Mouse (Mus musculus) CD8-positive naive resting alpha-beta T cell, adult 2 months (primary cell): ENCODE results near the gene Pla2g12a.
A peak's percentile ranks its signal among the peaks of the same experiment; 100 is the strongest.

Experiments
- DNase-seq, 2 experiments: peaks; one replicate each; pipeline ENCODE4 v3.0.0; 2022; ENCODE audit warnings: low read depth in 2 of 2, low spot score in 2 of 2

Gene Pla2g12a

GRCm38 (mm10) chr3:129878405-129879021, at the start of gene Pla2g12a:
Gene Pla2g12a, plus strand, starts transcription at chr3:129878606.
- peak; percentile 75 to 76 for DNase-seq

DNA sequence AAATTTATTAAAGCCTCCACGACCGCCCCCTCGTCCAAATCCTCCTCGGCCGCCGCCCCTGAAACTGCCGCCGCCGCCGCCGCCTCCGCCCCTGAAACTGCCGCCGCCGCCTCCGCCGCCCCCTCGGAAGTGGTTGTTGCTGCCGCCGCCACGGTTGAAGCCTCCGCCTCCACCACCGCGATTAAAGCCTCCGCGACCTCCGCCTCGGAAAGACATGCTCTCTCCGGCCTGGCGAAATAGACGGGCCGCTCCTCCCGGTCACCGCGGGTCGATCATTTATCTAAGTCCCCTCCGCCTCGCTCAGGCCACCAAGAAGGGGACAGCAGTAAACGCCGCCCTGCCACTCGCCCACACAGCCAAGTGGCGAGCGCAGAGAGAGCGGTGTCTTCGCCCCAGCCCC, 47.8 kb upstream of the Pla2g12a start:
- DNase-seq = peak; percentile 52 to 55

- DNase-seq = peak; percentile 90 to 95
Observed at GRCm38 (mm10) chr3:129831035-129831568, 47.3 kb upstream of the Pla2g12a start, which contains the start of gene Gar1. Gene Gar1, minus strand, starts transcription at chr3:129831396.

GRCm38 (mm10) chr3:129835388-129835934, 42.9 kb upstream of the Pla2g12a start, which contains the start of gene Cfi:
Gene Cfi, plus strand, starts transcription at chr3:129835884.
- DNase-seq = no peak

DNA sequence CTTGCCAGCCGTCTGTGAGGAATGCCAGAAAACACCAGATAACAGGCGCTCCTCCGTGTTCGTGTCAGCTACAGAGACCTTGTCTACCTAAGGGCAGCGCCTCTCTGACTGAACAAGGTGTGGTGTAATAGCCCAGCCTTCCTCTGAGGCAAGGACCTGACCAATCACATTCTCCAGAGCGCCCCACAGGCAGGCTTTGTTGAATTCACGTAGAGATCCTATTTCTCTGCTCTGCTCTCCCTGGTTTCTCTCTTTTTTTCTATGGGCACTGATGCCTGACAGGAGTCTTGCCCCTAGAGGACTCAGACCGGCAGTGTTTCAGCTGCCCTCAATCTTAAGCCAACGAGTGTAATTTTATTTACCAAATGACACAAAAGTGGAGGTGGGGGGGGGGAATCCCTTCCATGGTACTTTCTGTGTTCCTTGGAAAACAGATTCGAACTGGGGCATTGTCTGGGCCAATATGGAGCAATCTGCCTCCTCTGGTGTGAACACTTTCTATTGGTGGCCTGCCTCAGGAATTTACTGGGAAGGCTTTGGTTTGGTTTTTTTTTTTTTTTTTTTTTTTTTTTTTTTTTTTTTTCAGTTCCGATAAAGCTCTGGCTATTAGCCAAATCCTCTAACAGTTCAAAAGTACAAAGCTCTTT, 42.2 kb upstream of the Pla2g12a start:
- DNase-seq = no peak

DNA sequence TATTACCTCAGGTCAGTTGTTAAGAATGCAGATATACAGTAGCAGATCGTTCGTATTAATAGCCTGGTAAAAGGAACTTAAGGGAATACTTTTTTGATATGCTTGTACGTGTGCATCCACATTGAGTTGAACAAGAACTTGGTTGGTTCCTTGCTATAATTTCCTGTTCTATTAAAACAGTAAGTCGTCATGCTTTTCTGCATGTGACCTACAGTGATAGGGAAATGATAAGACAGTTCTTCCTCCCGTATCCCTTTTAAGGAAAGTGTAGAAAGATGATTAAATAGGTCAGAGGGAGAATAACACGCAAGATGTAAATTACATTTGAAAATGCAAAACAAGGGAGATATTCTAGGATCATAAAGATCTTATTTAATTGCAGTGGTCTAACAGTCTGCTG, 41.4 kb upstream of the Pla2g12a start:
- DNase-seq = no peak

- no peak for DNase-seq
Observed at GRCm38 (mm10) chr3:129838017-129838416, 40.4 kb upstream of the Pla2g12a start.

- DNase-seq = no peak
Observed at GRCm38 (mm10) chr3:129845868-129846267, 32.5 kb upstream of the Pla2g12a start.

DNA sequence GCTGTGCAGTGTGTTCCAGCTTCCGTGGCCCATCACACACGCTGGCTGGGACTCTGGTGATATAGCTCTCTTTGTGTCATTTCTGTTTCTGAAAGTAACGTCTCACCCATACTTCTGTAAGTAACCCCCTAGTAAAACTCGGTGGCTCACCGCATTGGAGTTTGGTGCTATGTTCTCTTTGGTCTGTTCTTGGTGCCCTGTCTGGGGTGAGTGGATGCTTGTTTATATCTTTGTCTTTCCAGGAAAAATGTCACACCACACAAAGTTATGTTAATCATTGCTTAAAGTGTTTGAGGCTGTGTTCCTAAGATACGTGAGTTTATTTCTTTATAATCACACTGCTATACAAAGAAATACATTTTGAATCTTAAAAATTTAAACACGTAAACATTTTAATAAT, 31.6 kb upstream of the Pla2g12a start:
- DNase-seq = no peak

DNA sequence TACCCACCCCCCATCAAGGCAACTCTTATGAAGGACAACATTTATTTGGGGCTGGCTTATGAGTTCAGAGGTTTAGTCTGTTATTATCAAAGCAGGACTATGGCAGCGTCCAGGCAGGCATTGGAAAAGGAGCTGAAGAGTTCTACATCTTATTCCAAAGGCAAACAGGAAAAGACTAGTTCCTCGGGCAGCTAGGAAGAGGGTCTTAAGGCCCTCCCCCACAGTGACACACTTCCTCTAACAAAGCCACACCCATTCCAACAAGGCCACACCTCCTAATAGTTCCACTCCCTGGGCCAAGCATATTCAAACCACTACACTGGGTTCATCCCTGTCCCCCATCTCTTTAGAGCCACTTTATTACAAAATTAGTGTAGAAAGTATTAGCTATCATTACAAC, 15.8 kb upstream of the Pla2g12a start:
- no peak for DNase-seq

DNA sequence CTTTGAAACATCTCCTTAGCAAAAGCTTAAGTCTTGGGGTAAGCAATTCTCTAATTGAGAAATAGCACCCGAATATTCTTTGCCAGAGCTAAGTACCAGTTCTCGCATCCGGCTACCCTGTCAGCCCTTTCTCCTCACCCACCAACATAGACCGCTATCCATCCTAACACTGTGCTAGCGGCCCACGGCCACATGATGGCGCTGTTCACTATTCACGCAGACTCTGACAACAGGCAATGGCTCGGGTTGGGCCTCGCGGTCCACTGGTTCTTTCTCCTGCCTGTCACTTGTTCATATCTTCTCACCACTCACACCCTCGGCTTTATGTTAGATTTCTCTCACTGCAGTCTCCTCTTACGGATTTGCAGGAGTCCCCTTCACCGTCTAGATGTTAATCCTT, 14.7 kb upstream of the Pla2g12a start:
- peak; percentile 31 to 48 for DNase-seq

- DNase-seq = no peak
Observed at GRCm38 (mm10) chr3:129877327-129877726, 1.1 kb upstream of the Pla2g12a start.

GRCm38 (mm10) chr3:129879131-129879757, 838 bp downstream of the Pla2g12a start:
- DNase-seq = no peak

- DNase-seq = no peak
Observed at GRCm38 (mm10) chr3:129879913-129880312, 1.5 kb downstream of the Pla2g12a start.

GRCm38 (mm10) chr3:129880925-129881593, 2.7 kb downstream of the Pla2g12a start:
- DNase-seq = no peak

- no peak for DNase-seq
Observed at GRCm38 (mm10) chr3:129885577-129885976, 7.2 kb downstream of the Pla2g12a start.

GRCm38 (mm10) chr3:129886430-129886829, 8.0 kb downstream of the Pla2g12a start:
- DNase-seq = no peak

DNA sequence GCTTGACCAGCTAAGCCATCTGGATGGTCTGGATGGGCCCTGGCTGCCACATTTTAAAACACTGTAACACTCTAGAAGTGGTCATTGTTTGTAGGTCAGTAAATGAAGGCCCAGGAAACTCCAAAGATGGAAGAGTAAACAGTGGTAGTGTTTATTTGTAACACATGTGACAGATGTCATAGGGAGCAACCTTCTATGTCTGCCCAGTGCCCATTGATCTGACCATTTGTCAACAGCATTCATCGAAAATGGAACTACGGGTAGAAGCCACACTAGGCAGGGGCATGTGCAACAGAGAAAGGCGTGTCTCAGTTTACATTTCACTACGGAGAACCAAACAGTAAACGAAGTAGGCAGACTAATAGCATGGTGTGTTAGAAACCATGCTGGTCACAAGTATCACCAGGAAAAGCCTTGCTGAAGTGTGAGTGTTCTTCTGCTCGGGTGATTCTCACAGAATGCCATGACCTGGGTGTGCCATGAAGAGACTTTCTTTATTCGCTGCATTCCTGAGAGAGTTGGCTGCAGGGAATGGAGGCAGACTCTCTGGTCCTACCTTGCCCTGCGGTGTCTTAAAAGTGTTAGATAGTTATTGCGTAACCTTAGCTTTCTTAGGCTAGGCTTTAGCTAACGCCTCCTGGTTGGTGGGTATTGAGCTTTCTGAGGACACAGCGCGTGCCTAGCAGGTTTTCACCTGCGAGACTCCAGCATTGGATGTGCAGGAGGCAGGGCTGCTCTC, 9.5 kb downstream of the Pla2g12a start:
- no peak for DNase-seq

GRCm38 (mm10) chr3:129892003-129892402, 13.6 kb downstream of the Pla2g12a start:
- DNase-seq = no peak

DNA sequence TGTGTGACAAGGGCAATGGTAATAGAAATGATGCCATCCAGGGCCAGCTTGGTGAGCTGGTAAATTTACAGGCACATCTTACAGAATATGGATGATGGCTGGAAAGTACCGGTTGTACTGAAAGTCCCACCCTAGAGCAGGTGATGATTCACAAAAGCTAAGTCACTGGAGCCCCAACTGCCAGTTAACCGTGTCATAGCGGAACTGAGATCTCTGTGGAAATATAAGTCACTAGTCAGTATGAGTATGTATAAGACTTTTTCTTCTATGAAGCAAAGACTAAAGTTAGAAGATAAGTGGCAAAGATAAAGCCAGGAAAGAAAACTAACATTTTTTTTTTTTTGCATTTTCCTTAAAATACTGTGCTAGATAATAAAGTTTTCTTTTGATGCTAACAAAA, 14.7 kb downstream of the Pla2g12a start:
- no peak for DNase-seq

- no peak for DNase-seq
Observed at GRCm38 (mm10) chr3:129896591-129896990, 18.2 kb downstream of the Pla2g12a start.
